Mouse (Mus musculus): ENCODE results near the gene Lck. TPM values are rescaled to one million over a fixed set of nuclear protein-coding genes. Genes with fewer than 3 reads are reported as not detected.

Gene Lck
- total RNA-seq, 2 experiments from 2014 or later = 4.3 TPM; not detected in 1

GRCm38 (mm10) chr4:129586943-129587342, 13.5 kb upstream of the Lck start:
- ATAC-seq (replicated peaks; ENCODE audit: low FRiP score, poor library complexity, severe bottlenecking) = no peak

- ATAC-seq (replicated peaks; ENCODE audit: low FRiP score, poor library complexity, severe bottlenecking) = no peak
Observed at GRCm38 (mm10) chr4:129585773-129586172, 12.3 kb upstream of the Lck start.

GRCm38 (mm10) chr4:129584884-129585608, 11.6 kb upstream of the Lck start:
- peak; percentile 73 for ATAC-seq (replicated peaks; ENCODE audit: low FRiP score, poor library complexity, severe bottlenecking)

GRCm38 (mm10) chr4:129584370-129584769, 10.9 kb upstream of the Lck start:
- ATAC-seq (replicated peaks; ENCODE audit: low FRiP score, poor library complexity, severe bottlenecking) = no peak

GRCm38 (mm10) chr4:129582251-129582650, 8.8 kb upstream of the Lck start:
- no peak for ATAC-seq (replicated peaks; ENCODE audit: low FRiP score, poor library complexity, severe bottlenecking)

GRCm38 (mm10) chr4:129580347-129580746, 6.9 kb upstream of the Lck start:
- ATAC-seq (replicated peaks; ENCODE audit: low FRiP score, poor library complexity, severe bottlenecking) = no peak

- no peak for ATAC-seq (replicated peaks; ENCODE audit: low FRiP score, poor library complexity, severe bottlenecking)
Observed at GRCm38 (mm10) chr4:129578466-129578865, 5.0 kb upstream of the Lck start, which contains the start of gene Fam167b. Gene Fam167b, minus strand, starts transcription at chr4:129578549.

GRCm38 (mm10) chr4:129577688-129578087, 4.2 kb upstream of the Lck start:
- no peak for ATAC-seq (replicated peaks; ENCODE audit: low FRiP score, poor library complexity, severe bottlenecking)

GRCm38 (mm10) chr4:129576863-129577491, 3.5 kb upstream of the Lck start:
- ATAC-seq (replicated peaks; ENCODE audit: low FRiP score, poor library complexity, severe bottlenecking) = peak; percentile 51; the same call in 1 of the 2 replicates

GRCm38 (mm10) chr4:129575171-129575844, 1.9 kb upstream of the Lck start:
- ATAC-seq (replicated peaks; ENCODE audit: low FRiP score, poor library complexity, severe bottlenecking) = no peak

- ATAC-seq (replicated peaks; ENCODE audit: low FRiP score, poor library complexity, severe bottlenecking) = no peak
Observed at GRCm38 (mm10) chr4:129573093-129573370, 409 bp downstream of the Lck start.

GRCm38 (mm10) chr4:129572236-129573092, 977 bp downstream of the Lck start:
- no peak for ATAC-seq (replicated peaks; ENCODE audit: low FRiP score, poor library complexity, severe bottlenecking)

GRCm38 (mm10) chr4:129571551-129572084, 1.8 kb downstream of the Lck start:
- no peak for ATAC-seq (replicated peaks; ENCODE audit: low FRiP score, poor library complexity, severe bottlenecking)

- no peak for ATAC-seq (replicated peaks; ENCODE audit: low FRiP score, poor library complexity, severe bottlenecking)
Observed at GRCm38 (mm10) chr4:129570028-129570427, 3.4 kb downstream of the Lck start.

- no peak for ATAC-seq (replicated peaks; ENCODE audit: low FRiP score, poor library complexity, severe bottlenecking)
Observed at GRCm38 (mm10) chr4:129568366-129568765, 5.1 kb downstream of the Lck start.

GRCm38 (mm10) chr4:129565139-129565538, 8.3 kb downstream of the Lck start:
- ATAC-seq (replicated peaks; ENCODE audit: low FRiP score, poor library complexity, severe bottlenecking) = no peak

- ATAC-seq (replicated peaks; ENCODE audit: low FRiP score, poor library complexity, severe bottlenecking) = no peak
Observed at GRCm38 (mm10) chr4:129563718-129564117, 9.7 kb downstream of the Lck start.

GRCm38 (mm10) chr4:129561184-129561583, 12.3 kb downstream of the Lck start:
- no peak for ATAC-seq (replicated peaks; ENCODE audit: low FRiP score, poor library complexity, severe bottlenecking)

GRCm38 (mm10) chr4:129558321-129558955, 15.0 kb downstream of the Lck start:
- ATAC-seq (replicated peaks; ENCODE audit: low FRiP score, poor library complexity, severe bottlenecking) = no peak

Data from erythroblast, adult 5-6 weeks (primary cell).